Mouse (Mus musculus) embryonic fibroblast, embryonic 13.5 days (primary cell): ENCODE measurements around the gene Tmem184a.

Source experiments
- CTCF ChIP-seq: IDR thresholded peaks from 2 replicates; pipeline ENCODE4 v1.5.1; 2011; ENCODE audit warnings: mild to moderate bottlenecking, control low read depth, low read length, moderate library complexity, borderline replicate concordance; ENCODE audit not compliant: insufficient read depth
- POLR2A ChIP-seq: IDR thresholded peaks from 2 replicates; pipeline ENCODE4 v1.6.1; 2011; ENCODE audit warnings: low read depth, mild to moderate bottlenecking, control low read depth, low read length, moderate library complexity

DNA sequence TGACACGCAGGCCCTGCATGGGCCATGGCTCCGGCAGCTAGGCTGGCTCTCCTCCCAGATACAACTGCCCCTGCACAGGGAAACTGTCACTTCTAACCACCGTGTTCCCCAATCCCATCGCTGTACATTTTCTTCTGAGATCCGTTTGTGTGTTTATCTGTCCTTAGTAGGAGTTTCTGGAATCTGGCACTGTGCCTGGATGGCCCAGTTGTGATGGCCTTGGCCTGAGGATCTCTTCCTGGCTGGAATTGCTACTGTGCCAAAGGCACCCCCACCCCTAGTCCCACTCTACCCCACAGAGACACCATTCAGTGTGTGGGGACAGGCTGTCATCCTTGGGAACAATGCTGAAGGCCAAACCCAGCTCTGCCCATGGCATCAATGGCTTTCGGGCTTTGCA, 3.8 kb downstream of the Tmem184a start:
- TF ChIP-seq POLR2A (no peak), CTCF (no peak)
